Mouse (Mus musculus): Measurements from ENCODE around the gene Troap. TPM values are rescaled to one million over a fixed set of nuclear protein-coding genes. Genes with fewer than 3 reads are reported as not detected.

Troap gene
- total RNA-seq (2017) = 0.23 TPM in 1 of 2 replicates, not detected in the other

- no peak for ATAC-seq (ENCODE audit: extremely low read depth, insufficient number of reproducible peaks, low FRiP score, poor library complexity, severe bottlenecking)
Measured at GRCm38 (mm10) chr15:99074019-99074599, at the start of gene Troap. Troap (plus strand) TSS chr15:99074575.

- peak; percentile 63; the same call in 1 of the 2 replicates for ATAC-seq (ENCODE audit: extremely low read depth, insufficient number of reproducible peaks, low FRiP score, poor library complexity, severe bottlenecking)
Measured at GRCm38 (mm10) chr15:99024668-99025314, 49.6 kb upstream of the Troap start.

DNA sequence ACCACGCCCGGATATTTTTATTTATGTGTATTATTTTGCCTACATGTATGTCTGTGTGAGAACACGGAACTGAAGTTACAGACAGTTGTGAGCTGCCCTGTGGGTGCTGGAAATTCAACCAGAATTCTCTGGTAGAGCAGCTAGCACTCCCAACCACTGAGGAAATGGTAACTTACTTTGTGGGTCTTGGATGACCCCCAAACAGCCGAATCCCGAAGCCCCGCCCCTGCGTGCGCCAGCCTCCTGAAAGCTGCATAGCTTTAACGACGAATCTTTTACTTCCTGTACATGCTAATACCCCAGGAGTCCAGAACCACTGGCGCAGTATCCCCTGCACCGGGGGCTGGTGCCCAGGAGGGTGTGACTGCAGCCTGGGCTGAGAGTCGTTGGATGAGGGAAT is 49.0 kb upstream of the Troap start:
- ATAC-seq (ENCODE audit: extremely low read depth, insufficient number of reproducible peaks, low FRiP score, poor library complexity, severe bottlenecking) = no peak

GRCm38 (mm10) chr15:99026259-99026658 is 48.1 kb upstream of the Troap start:
- no peak for ATAC-seq (ENCODE audit: extremely low read depth, insufficient number of reproducible peaks, low FRiP score, poor library complexity, severe bottlenecking)

GRCm38 (mm10) chr15:99027116-99027515 is 47.3 kb upstream of the Troap start:
- ATAC-seq (ENCODE audit: extremely low read depth, insufficient number of reproducible peaks, low FRiP score, poor library complexity, severe bottlenecking) = no peak

GRCm38 (mm10) chr15:99028874-99029458 is 45.4 kb upstream of the Troap start:
- ATAC-seq (ENCODE audit: extremely low read depth, insufficient number of reproducible peaks, low FRiP score, poor library complexity, severe bottlenecking) = no peak

- ATAC-seq (ENCODE audit: extremely low read depth, insufficient number of reproducible peaks, low FRiP score, poor library complexity, severe bottlenecking) = peak; percentile 70
Measured at GRCm38 (mm10) chr15:99029619-99030584, 44.5 kb upstream of the Troap start, which contains the start of gene Tuba1c. Tuba1c (plus strand) TSS chr15:99029891.

DNA sequence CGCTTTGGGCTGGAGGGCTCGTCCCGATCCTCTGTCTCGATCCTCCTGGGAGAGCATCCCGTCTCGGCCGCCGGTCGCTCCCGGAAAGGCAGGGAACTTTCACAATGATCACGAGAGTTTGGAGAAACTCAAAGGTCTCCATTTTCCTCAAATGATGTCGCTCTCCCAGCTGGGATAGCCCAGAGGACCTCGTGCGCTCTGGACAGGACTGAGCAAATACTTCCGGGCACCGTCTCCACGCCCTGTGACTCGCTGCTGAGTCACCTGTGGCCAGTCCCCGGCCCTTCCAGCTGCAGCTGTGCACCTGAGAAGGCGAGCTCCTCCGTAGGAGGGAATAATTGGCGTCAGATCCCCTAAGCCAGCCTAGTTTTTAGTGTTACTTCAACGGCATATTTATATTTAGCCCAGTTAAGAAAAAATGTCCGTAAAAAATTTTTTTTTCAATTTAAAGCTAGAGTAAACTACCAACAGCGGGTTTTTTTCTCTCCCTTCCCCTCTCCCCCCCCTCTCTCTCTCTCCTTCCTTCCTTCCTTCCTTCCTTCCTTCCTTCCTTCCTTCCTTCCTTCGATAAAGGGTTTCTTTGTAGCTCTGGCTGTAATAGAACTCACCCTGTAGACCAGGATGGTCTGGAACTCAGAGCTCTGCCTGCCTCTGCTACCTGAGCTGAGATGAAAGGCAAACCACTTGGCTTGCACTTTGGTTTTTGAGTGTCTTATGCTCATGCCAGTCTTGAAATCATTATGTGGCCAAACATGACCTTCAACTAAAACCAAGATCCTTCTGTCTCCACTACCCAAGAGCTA is 43.6 kb upstream of the Troap start:
- ATAC-seq (ENCODE audit: extremely low read depth, insufficient number of reproducible peaks, low FRiP score, poor library complexity, severe bottlenecking) = peak; percentile 37; the same call in 1 of the 2 replicates

DNA sequence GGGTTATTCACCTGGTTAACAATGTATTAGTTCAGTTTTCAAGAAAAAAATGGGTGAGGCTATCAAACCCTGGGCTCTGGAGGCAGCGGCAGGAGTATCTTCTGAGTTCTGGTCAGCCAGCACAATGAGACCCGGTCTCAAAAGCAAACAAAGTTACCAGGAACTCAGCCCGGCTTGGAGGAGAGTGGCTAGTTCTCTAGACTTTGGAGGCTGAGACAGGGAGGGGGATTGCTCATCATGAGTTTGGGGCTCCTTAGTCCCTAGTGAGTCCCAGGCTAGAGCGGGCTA is 43.0 kb upstream of the Troap start:
- no peak for ATAC-seq (ENCODE audit: extremely low read depth, insufficient number of reproducible peaks, low FRiP score, poor library complexity, severe bottlenecking)

GRCm38 (mm10) chr15:99032041-99032725 is 42.2 kb upstream of the Troap start:
- ATAC-seq (ENCODE audit: extremely low read depth, insufficient number of reproducible peaks, low FRiP score, poor library complexity, severe bottlenecking) = no peak

- ATAC-seq (ENCODE audit: extremely low read depth, insufficient number of reproducible peaks, low FRiP score, poor library complexity, severe bottlenecking) = no peak
Measured at GRCm38 (mm10) chr15:99032726-99033250, 41.6 kb upstream of the Troap start.

DNA sequence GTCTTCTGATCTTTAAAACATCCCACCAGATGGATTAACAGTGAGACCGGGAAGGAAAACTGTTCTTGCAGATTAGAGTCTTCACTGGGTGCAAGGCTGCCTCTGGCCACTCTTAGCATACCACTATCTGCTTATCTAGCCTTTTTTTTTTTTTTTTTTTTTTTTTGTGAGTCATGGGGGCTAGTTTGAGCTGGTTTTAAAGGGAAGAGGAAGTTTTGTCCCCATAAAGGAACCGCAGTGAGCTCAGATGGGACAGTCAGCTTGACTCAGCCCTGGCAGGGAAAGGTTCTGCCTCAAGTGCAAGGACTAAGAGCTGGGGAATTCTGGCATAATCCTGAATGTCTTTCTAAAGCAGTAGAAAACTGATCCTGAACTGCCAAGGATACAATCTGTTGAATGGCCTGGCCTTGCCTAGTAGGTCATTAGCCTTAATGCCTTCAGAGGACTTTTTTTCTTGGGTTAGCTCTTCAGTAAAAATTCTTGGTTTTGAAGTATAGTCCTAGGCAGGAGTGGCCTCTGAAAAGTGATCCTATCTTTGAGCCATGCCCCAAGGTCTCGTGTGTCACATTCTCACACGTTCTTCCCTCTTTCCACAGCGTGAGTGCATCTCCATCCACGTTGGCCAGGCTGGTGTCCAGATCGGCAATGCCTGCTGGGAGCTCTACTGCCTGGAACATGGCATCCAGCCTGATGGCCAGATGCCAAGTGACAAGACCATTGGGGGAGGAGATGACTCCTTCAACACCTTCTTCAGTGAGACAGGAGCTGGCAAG is 40.7 kb upstream of the Troap start:
- peak; percentile 17; the same call in 1 of the 2 replicates for ATAC-seq (ENCODE audit: extremely low read depth, insufficient number of reproducible peaks, low FRiP score, poor library complexity, severe bottlenecking)

DNA sequence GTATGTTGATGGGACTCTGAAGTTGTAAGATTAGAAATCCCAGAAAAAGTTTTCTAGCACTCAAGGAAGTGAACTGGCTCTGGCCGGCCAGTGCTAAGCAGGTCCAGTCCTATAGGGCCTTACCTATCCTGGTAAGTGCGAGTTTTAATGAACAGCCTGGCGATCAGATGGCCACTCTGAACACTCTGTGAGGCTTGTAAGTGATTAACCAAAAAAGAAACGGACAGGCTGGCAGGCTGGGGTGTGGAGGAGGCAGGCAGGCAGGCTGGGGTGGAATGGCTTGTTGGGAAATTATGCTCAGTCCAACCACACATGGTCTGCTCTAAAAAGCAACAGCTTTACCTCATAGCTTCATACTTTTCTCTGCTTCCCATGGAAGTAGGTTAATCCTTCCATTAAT is 38.9 kb upstream of the Troap start:
- ATAC-seq (ENCODE audit: extremely low read depth, insufficient number of reproducible peaks, low FRiP score, poor library complexity, severe bottlenecking) = no peak

DNA sequence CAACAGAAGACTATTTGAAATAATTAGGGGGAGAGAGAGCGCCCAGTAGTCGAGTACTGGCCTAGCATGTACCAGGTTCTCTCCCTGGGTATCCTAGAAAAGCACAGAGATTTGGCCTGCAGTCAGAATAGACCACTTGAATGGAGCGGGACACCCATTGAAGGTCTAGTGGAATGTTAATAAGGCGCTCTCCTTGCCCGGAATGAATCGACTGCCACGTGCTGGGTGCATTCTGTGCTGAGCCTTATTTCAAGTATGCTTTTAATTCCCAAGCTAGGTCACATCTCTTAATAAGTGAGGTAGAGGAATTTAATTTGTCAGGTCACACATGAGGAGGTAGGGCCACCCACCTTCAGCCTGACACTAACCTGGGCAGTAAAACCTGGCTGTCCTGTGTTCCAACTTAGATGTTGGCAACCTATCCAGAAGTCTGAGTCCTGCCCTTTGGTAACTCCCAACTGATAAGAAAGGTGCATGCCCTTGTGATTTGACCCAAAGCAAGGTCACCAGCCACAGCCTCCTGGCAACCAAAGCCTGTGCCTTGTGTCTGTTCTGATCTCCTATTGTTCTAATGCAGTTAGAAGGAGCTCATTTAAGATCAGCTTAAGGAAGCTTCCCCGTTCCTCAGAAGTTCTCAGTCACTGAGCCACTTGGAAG is 38.0 kb upstream of the Troap start:
- ATAC-seq (ENCODE audit: extremely low read depth, insufficient number of reproducible peaks, low FRiP score, poor library complexity, severe bottlenecking) = no peak

DNA sequence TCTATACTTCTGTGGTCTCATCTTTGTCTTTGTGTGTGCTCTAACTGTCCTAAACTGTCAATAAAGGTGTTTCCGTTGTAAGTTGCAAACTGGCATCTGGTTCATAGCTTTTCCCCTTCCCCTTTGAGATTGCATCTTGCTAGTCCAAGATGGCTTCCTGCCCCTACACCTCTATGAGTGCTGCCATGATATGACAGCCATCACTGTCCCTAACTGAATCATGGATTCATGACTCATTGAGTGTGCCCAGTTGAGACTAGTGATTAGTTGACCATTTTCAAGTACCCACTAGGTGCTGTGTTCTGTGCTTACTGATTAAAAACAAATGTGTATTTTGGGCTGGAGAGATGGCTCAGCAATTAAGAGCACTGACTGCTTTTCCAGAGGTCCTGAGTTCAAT is 36.4 kb upstream of the Troap start:
- ATAC-seq (ENCODE audit: extremely low read depth, insufficient number of reproducible peaks, low FRiP score, poor library complexity, severe bottlenecking) = no peak

DNA sequence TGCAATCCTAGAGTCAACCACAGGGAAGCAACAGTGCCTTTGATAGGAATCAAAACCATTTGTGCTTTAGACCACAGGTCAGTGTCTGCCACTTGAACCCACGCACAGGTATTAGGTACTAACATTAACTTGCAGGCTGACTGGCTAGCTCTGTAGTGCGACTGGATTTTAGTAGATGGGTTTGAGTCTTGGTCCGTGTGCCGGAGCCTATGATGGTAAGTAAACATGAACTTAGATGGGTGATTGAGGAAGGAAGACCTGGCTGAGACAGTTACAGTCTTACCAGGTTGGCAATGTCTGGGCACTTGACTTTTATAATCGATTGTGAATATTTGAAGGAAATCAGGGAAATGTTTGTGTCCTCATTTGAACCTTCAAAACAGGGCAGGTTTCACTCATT is 35.6 kb upstream of the Troap start:
- ATAC-seq (ENCODE audit: extremely low read depth, insufficient number of reproducible peaks, low FRiP score, poor library complexity, severe bottlenecking) = no peak

GRCm38 (mm10) chr15:99039306-99039705 is 35.1 kb upstream of the Troap start:
- no peak for ATAC-seq (ENCODE audit: extremely low read depth, insufficient number of reproducible peaks, low FRiP score, poor library complexity, severe bottlenecking)
